Mouse (Mus musculus) megakaryocyte progenitor cell, adult 5-6 weeks (primary cell): ENCODE results near the gene Gata1. TPM values are rescaled to one million over a fixed set of nuclear protein-coding genes. Genes with fewer than 3 reads are reported as not detected.
"Not testable (repeated sequence)": the region's sequence is repeated elsewhere in the genome, so short reads cannot be mapped to it uniquely, and the experiment has no call there.

ENCODE experiments used
- ATAC-seq: replicated peaks from 2 replicates; pipeline ENCODE4 v1.8.0; 2016; ENCODE audit warnings: mild to moderate bottlenecking, moderate TSS enrichment, inconsistent platforms; ENCODE audit not compliant: poor library complexity
- total RNA-seq, 2 experiments: library from RNA; stranded (forward) in 1 of 2; stranded (reverse) in 1 of 2; fragments of 157-497, 149-512 nt in 1 of 2; fragments of 200-1000 nt in 1 of 2; gene quantifications; 2 replicates each; pipeline versions ENCODE4 v1.2.3 to v1.2.4; 2015 to 2017

The Gata1 gene
- 10.7 and 26.3 TPM in 2 replicates for total RNA-seq (2015)
- 8.7 and 20.8 TPM in 2 replicates for total RNA-seq (2017)

GRCm38 (mm10) chrX:7977892-7978291 lies at the start of gene Gata1:
Gata1 (minus strand) TSS chrX:7978071.
- no peak for ATAC-seq

- ATAC-seq: no peak
Measured at GRCm38 (mm10) chrX:8026811-8027210, 48.9 kb upstream of the Gata1 start.

- no peak for ATAC-seq
Measured at GRCm38 (mm10) chrX:8024795-8025194, 46.9 kb upstream of the Gata1 start.

- peak; percentile 54; the same call in 1 of the 2 replicates for ATAC-seq
Measured at GRCm38 (mm10) chrX:8020111-8020778, 42.4 kb upstream of the Gata1 start.

- ATAC-seq: no peak
Measured at GRCm38 (mm10) chrX:8018286-8018685, 40.4 kb upstream of the Gata1 start, which contains the start of gene Glod5. Glod5 (minus strand) TSS chrX:8018492.

GRCm38 (mm10) chrX:8017142-8017541 lies 39.3 kb upstream of the Gata1 start:
- ATAC-seq: peak; percentile 77

GRCm38 (mm10) chrX:8015675-8016074 lies 37.8 kb upstream of the Gata1 start:
- ATAC-seq: peak; percentile 83

GRCm38 (mm10) chrX:8013569-8014314 lies 35.9 kb upstream of the Gata1 start:
- no peak for ATAC-seq

- ATAC-seq: no peak
Measured at GRCm38 (mm10) chrX:8013157-8013556, 35.3 kb upstream of the Gata1 start.

- not testable (repeated sequence) for ATAC-seq
Measured at GRCm38 (mm10) chrX:8009356-8009755, 31.5 kb upstream of the Gata1 start.

- no peak for ATAC-seq
Measured at GRCm38 (mm10) chrX:8008543-8008942, 30.7 kb upstream of the Gata1 start.

- no peak for ATAC-seq
Measured at GRCm38 (mm10) chrX:8002971-8003370, 25.1 kb upstream of the Gata1 start.

GRCm38 (mm10) chrX:8002001-8002400 lies 24.1 kb upstream of the Gata1 start:
- ATAC-seq: no peak

GRCm38 (mm10) chrX:8000546-8001192 lies 22.8 kb upstream of the Gata1 start:
- ATAC-seq: no peak

- peak; percentile 96 for ATAC-seq
Measured at GRCm38 (mm10) chrX:7993068-7993735, 15.3 kb upstream of the Gata1 start.

GRCm38 (mm10) chrX:7992379-7993067 lies 14.7 kb upstream of the Gata1 start:
- peak; percentile 91 for ATAC-seq

- ATAC-seq: no peak
Measured at GRCm38 (mm10) chrX:7981368-7981767, 3.5 kb upstream of the Gata1 start.

- ATAC-seq: peak; percentile 87
Measured at GRCm38 (mm10) chrX:7971292-7971691, 6.6 kb downstream of the Gata1 start.

GRCm38 (mm10) chrX:7968899-7969298 lies 9.0 kb downstream of the Gata1 start:
- no peak for ATAC-seq

GRCm38 (mm10) chrX:7968226-7968625 lies 9.6 kb downstream of the Gata1 start:
- peak; percentile 48 for ATAC-seq
